Mouse (Mus musculus): ENCODE measurements around the gene Fadd. TPM values are rescaled to one million over a fixed set of nuclear protein-coding genes. Genes with fewer than 3 reads are reported as not detected.

The Fadd gene
- polyA plus RNA-seq, 2 experiments = 4.1 to 4.4 TPM

- no peak overlapping the region for H3K9ac ChIP-seq (replicated peaks)
- TF ChIP-seq CTCF (IDR thresholded peaks at IDR 0.05; ENCODE audit: low read depth) (peak; percentile 28; the same call in 1 of the 2 replicates), EP300 (IDR thresholded peaks at IDR 0.05; ENCODE audit: low read depth) (no peak)
- H3K4me3 ChIP-seq (ENCODE audit: insufficient read depth in 1 of 2, low read depth in 2 of 2, low read length in 2 of 2) = no peak overlapping the region
- no peak for ATAC-seq (ENCODE audit: insufficient read depth)
- no peaks in the 10 kb centered on the region for H3K27me3 ChIP-seq (ENCODE audit: control insufficient read depth, insufficient read depth, low read length)
- no peaks in the 10 kb centered on the region for H3K9me3 ChIP-seq (ENCODE audit: control insufficient read depth, low read length)
- H3K27ac ChIP-seq = no peak overlapping the region
- 85% methylated on average over 2 of the region's 2 CpGs for WGBS (ENCODE audit: insufficient replicate concordance)
- no peak overlapping the region for H3K4me2 ChIP-seq (ENCODE audit: low read depth)
- H3K4me1 ChIP-seq (replicated peaks; ENCODE audit: control insufficient read depth in 2 of 2, insufficient read depth in 2 of 2, low read length in 1 of 2) = peaks cover 21 to 26% of the 10 kb centered on the region in 2 experiments
- H3K36me3 ChIP-seq (replicated peaks; ENCODE audit: control insufficient read depth, insufficient read depth, low read depth) = peaks cover 16% of the 10 kb centered on the region
- DNase-seq (ENCODE audit: low read depth in 3 of 3, low spot score in 3 of 3) = no peak
Measured at GRCm38 (mm10) chr7:144549904-144550566, 32.2 kb downstream of the Fadd start.

GRCm38 (mm10) chr7:144545231-144545630, 37.0 kb downstream of the Fadd start:
- WGBS (ENCODE audit: insufficient replicate concordance) = 81% methylated on average over 3 of the region's 3 CpGs
- no peak for DNase-seq (ENCODE audit: low read depth in 3 of 3, low spot score in 3 of 3)

GRCm38 (mm10) chr7:144541351-144541750, 40.9 kb downstream of the Fadd start:
- Histone ChIP-seq H3K9ac (replicated peaks) (no peak overlapping the region), H3K36me3 (replicated peaks; ENCODE audit: control insufficient read depth, insufficient read depth, low read depth) (no peaks in the 10 kb centered on the region), H3K4me3 (ENCODE audit: insufficient read depth in 1 of 2, low read depth in 2 of 2, low read length in 2 of 2) (no peak overlapping the region), H3K27me3 (ENCODE audit: control insufficient read depth, insufficient read depth, low read length) (no peaks in the 10 kb centered on the region), H3K4me2 (ENCODE audit: low read depth) (no peak overlapping the region), H3K27ac (no peak overlapping the region), H3K9me3 (ENCODE audit: control insufficient read depth, low read length) (no peaks in the 10 kb centered on the region), H3K4me1 (replicated peaks; ENCODE audit: control insufficient read depth in 2 of 2, insufficient read depth in 2 of 2, low read length in 1 of 2) (peaks cover 16 to 22% of the 10 kb centered on the region in 2 experiments)
- ATAC-seq (ENCODE audit: insufficient read depth) (no peak), DNase-seq (ENCODE audit: low read depth in 3 of 3, low spot score in 3 of 3) (no peak)
- WGBS (ENCODE audit: insufficient replicate concordance) = 43% methylated on average over 5 of the region's 5 CpGs
- TF ChIP-seq CTCF (IDR thresholded peaks at IDR 0.05; ENCODE audit: low read depth) = no peak
- no peak for TF ChIP-seq EP300 (IDR thresholded peaks at IDR 0.05; ENCODE audit: low read depth)

More at GRCm38 (mm10) chr7:144545231-144545630, 37.0 kb downstream of the Fadd start:
- ATAC-seq (ENCODE audit: insufficient read depth) = no peak
- no peak overlapping the region for H3K4me3 ChIP-seq (ENCODE audit: insufficient read depth in 1 of 2, low read depth in 2 of 2, low read length in 2 of 2)
- no peaks in the 10 kb centered on the region for H3K9me3 ChIP-seq (ENCODE audit: control insufficient read depth, low read length)
- no peak overlapping the region for H3K4me2 ChIP-seq (ENCODE audit: low read depth)
- H3K4me1 ChIP-seq (replicated peaks; ENCODE audit: control insufficient read depth in 2 of 2, insufficient read depth in 2 of 2, low read length in 1 of 2) = peaks cover under 1 to 6% of the 10 kb centered on the region in 2 experiments; a peak in 3 of 4 replicates
- H3K27ac ChIP-seq = no peak overlapping the region
- H3K9ac ChIP-seq (replicated peaks) = no peak overlapping the region
- TF ChIP-seq CTCF (IDR thresholded peaks at IDR 0.05; ENCODE audit: low read depth) (no peak), EP300 (IDR thresholded peaks at IDR 0.05; ENCODE audit: low read depth) (no peak)
- no peaks in the 10 kb centered on the region for H3K27me3 ChIP-seq (ENCODE audit: control insufficient read depth, insufficient read depth, low read length)
- peaks cover 13% of the 10 kb centered on the region for H3K36me3 ChIP-seq (replicated peaks; ENCODE audit: control insufficient read depth, insufficient read depth, low read depth)

- H3K36me3 ChIP-seq (replicated peaks; ENCODE audit: control insufficient read depth, insufficient read depth, low read depth) = no peaks in the 10 kb centered on the region
- peaks cover 16 to 22% of the 10 kb centered on the region in 2 experiments for H3K4me1 ChIP-seq (replicated peaks; ENCODE audit: control insufficient read depth in 2 of 2, insufficient read depth in 2 of 2, low read length in 1 of 2)
- H3K4me3 ChIP-seq (ENCODE audit: insufficient read depth in 1 of 2, low read depth in 2 of 2, low read length in 2 of 2) = no peak overlapping the region
- TF ChIP-seq EP300 (IDR thresholded peaks at IDR 0.05; ENCODE audit: low read depth) = peak; percentile 76
- no peak for TF ChIP-seq CTCF (IDR thresholded peaks at IDR 0.05; ENCODE audit: low read depth)
- H3K27ac ChIP-seq = peak overlapping the region; percentile 69
- peak overlapping the region; percentile 26 for H3K4me2 ChIP-seq (ENCODE audit: low read depth)
- H3K9me3 ChIP-seq (ENCODE audit: control insufficient read depth, low read length) = no peaks in the 10 kb centered on the region
- 11% methylated on average over 2 of the region's 2 CpGs for WGBS (ENCODE audit: insufficient replicate concordance)
- no peaks in the 10 kb centered on the region for H3K27me3 ChIP-seq (ENCODE audit: control insufficient read depth, insufficient read depth, low read length)
- DNase-seq (ENCODE audit: low read depth in 3 of 3, low spot score in 3 of 3) (peak; percentile 33 to 57 (median 36)), ATAC-seq (ENCODE audit: insufficient read depth) (peak; percentile 93)
- peak overlapping the region; percentile 15; the same call in 1 of the 2 replicates for H3K9ac ChIP-seq (replicated peaks)
Measured at GRCm38 (mm10) chr7:144539146-144539545, 43.1 kb downstream of the Fadd start.

- H3K4me1 ChIP-seq (replicated peaks; ENCODE audit: control insufficient read depth in 2 of 2, insufficient read depth in 2 of 2, low read length in 1 of 2) = peaks cover 16 to 22% of the 10 kb centered on the region in 2 experiments
- no peak for TF ChIP-seq CTCF (IDR thresholded peaks at IDR 0.05; ENCODE audit: low read depth)
- TF ChIP-seq EP300 (IDR thresholded peaks at IDR 0.05; ENCODE audit: low read depth) = no peak
- WGBS (ENCODE audit: insufficient replicate concordance) = 81% methylated on average over 4 of the region's 4 CpGs
- no peak overlapping the region for H3K9ac ChIP-seq (replicated peaks)
- no peaks in the 10 kb centered on the region for H3K36me3 ChIP-seq (replicated peaks; ENCODE audit: control insufficient read depth, insufficient read depth, low read depth)
- H3K4me2 ChIP-seq (ENCODE audit: low read depth) = no peak overlapping the region
- H3K27ac ChIP-seq = no peak overlapping the region
- no peak overlapping the region for H3K4me3 ChIP-seq (ENCODE audit: insufficient read depth in 1 of 2, low read depth in 2 of 2, low read length in 2 of 2)
- ATAC-seq (ENCODE audit: insufficient read depth) = no peak
- no peak for DNase-seq (ENCODE audit: low read depth in 3 of 3, low spot score in 3 of 3)
- H3K9me3 ChIP-seq (ENCODE audit: control insufficient read depth, low read length) = no peaks in the 10 kb centered on the region
- no peaks in the 10 kb centered on the region for H3K27me3 ChIP-seq (ENCODE audit: control insufficient read depth, insufficient read depth, low read length)
Measured at GRCm38 (mm10) chr7:144538030-144538644, 44.1 kb downstream of the Fadd start.

Measured in liver, embryonic 14.5 days (tissue).